Mouse (Mus musculus): ENCODE results near the gene Palld.
A peak's percentile ranks its signal among the peaks of the same experiment; 100 is the strongest.

Gene Palld

DNA sequence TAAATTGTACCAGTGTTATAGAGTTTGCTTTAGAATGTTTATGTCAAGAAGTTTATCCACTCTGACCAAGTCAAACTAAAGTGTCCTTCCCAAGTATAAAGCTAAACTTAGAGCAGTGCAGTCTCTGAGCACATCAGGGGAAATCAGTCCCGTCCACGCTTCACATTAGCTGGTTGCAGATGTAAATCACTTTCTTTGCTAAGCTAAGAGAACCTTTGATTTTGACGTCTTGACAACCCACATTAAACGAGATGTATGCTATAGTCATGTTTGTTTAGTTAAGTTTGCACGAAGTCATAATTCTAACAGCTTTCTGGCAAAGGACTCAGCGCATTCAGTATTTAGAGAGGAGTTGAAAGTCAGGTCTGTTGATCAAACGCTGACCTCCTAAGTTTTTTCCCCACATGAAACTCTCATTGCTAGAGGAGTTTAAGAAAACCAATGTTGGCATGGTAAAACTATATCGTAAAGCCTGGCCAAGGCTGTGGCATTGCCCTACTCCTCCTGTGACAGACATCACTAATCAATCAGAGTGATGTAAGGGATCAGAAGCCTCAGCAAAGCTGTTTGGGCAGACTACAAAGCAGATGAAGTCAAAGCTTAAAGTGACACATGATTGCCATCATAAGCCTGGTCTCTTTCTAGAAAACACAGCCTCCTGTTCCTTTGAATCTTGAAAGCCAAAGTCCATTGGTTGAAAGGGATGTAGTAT is 177.0 kb downstream of the Palld start:
- no peak for DNase-seq (ENCODE audit: low read depth)

DNA sequence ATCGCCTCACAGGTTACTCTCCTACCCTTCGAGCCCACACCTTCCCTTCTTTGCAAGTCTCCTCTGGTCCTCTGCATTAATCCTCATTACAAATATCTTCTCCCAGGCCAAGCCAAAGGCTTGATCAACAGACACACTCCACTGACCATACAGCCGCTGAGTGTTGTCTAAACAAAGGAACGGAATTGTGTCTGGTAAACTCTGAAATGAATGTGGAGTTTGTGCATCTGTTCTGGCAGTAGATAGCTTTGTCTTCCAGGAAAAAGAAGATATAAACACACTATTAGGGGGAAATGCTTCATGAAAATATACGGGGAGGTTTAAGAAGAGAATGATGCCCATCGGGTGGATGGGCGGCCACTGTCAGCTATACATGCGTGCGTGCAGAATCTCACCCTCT is 180.3 kb downstream of the Palld start:
- DNase-seq (ENCODE audit: low read depth), result no peak

DNA sequence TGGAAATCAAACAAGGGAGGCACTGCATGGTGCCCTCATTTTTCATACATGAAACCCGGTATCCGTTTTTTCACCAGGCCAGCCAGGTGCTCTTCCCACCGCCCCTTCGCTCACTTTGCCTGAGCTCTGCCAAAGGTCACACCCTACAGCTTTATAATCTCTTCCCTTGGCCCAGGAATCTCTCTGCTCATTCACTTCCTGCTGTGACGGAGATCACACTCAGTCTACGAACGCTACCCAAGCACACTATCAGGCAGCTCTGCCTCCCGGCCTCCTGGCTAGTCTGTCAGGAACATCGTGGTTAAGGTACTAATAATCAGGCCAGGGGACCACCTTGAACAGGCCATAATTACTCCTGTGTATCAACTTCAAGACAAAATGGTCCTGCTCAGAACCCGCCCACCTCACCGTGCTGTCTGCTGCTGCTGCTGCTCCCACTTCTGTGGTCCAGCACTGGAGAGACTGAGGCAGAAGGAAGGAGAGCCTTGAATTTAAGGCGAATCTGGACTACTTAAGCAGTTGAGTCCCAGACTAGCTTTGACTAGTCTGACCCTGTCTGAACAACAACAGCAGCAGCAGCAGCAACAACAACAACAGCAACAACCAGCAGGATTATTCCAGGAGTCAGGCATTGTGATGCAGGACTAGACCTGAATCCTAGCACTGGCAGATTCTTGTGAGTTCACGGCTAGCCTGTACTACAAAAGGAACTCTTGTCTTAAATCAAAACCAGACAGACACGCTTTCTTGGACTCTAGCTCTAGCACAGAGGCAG is 187.0 kb downstream of the Palld start:
- no peak for DNase-seq (ENCODE audit: low read depth)

DNA sequence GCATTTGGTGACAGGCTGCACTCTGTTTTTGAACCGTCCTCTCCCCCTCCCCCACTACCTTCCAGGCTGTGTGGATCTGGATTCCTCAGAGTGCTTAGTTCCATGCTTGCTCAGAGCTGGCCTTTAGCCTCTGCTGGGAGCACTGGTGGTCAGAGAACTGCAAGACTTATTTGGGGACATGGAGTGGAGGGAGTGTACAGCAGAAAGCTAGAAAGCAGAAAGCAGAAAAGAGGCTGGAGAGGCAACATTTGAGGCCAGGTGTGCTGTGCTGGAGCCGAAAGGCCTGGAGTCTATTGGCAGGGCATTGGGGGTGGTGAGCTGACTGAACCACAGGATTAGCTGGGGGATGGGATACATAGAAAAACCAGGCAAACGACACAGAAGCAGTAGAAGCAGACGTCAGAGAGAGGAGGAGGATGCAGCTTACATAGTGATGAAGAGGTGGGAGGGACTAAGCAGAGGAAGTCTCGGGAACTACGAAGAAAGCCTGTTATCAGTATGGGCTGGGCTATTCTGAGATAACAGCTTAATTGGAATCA is 188.1 kb downstream of the Palld start:
- DNase-seq (ENCODE audit: low read depth), result no peak

DNA sequence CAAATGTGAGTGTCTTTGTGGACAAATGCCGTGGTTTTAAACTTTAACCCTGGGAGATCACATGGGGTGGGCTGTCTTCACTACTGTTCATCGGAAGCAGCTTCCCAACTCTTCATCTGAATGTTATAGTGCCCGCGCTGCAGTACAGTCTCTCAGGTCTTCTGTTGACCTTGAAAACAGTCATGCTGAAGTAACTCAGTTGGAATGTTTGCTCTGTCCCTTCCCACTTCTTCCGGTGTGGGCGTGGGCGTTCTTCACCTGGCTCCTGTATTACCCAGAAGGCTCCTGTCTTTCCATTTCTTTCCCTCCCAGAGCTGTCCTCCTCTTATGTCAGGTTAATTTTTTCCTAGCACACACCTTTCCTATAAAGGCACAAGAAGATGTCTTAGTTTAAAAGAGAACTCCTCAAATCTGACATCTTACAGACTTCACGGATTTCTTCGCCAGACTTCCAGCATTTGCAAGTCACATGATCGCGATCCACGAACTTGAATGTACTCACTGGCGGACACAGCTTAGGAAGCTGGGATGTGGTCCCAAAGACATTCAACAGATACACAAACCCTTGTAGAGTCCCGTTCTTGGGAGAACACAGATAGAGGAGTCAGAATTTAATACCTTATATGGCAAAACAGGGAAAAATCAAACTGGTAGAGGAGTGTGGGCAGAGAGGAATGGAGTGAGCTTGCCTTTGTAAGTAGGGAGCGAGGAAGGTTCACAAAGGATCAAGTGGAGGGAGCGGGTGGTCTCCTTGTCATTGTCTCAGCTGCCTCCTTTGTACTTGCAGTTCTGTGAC is 189.1 kb downstream of the Palld start:
- no peak for DNase-seq (ENCODE audit: low read depth)

DNA sequence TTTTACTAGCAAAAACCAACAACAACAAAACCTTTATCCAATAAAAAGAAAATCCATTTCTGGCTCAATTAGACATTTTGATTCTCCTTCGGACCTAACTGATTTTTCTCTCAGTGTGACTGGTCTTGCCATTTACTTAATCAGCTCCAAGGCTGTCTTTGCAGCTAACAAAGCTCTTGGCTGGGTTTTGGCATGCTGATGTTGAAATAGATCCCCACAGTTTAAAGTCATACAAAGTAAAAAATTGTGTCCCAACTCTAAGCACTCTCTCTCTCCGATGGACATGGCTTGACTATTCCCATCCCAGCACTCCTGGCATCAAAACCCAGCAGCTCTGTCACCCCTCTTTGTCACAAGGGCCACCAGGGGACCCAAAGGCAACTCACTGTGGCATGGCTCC is 190.1 kb downstream of the Palld start:
- DNase-seq (ENCODE audit: low read depth), result peak; percentile 10

DNA sequence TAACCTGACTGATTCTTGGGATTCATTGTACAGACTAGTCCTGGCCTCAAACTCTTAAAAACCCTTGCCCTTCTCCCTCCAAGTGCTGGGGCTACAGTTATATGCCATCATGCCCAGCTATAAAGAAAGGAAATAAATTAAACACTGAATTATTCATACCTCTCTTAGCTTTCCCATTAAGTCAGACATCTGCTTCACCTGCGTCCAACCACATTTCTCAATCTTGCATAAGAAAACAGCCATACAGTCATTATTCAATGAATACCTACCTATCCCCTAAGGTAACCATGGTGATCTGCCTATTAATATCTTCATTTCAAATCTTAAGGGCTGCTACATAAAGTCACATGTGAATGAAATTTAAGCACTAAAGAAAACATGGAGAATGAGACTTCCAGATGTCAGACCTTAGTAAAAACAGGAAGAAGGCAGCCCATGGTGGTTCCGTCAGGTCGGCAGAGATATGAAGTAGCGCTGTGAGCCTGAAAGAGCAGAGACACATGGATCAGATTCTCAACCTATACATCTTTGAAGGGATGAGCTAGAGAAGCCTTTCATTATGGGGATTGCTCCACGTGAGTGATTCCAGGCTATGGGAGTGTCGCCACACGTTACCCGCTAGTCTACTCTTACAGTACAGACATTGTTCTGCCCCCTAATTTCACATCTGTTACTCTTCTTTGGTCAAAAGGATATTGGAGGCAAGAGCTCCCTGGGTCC is 193.7 kb downstream of the Palld start:
- no peak for DNase-seq (ENCODE audit: low read depth)

DNA sequence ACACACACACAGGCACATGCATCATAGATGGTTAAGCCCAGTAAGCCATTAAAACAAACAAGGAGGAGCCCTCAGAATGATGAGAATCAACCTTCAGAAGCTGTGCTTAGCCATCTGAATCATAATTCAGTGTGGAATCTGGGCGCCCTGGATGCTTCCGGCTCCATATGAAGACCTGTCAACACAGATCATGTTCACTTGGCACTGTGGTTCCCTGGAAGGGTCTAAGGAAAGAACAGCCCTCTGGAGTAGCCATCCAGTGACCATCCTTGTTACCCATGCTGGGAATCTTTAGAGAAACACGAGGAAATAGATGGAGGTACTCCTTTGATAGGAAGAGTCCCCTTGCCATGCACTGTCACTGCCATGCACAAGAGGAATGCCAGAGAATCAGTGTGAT is 197.0 kb downstream of the Palld start:
- no peak for DNase-seq (ENCODE audit: low read depth)

DNA sequence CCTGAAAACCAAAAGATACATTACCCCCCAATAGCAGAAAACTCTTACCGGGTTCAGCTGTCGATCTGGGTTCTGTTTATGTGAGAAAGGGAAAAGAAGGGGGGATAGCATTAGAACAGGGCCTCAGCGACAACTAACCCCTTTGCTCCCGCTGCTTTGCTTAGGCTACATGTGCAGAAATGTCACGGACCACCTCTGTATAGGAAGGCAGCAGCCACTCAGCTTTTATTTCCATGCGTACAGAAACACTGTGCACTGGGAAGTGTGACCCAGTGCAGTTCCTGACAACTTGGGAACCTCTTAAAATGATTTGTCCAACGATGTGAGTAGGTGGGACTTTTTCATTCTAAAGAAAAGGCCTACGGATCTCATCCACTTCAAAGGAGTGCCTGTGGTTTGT is 200.4 kb downstream of the Palld start:
- no peak for DNase-seq (ENCODE audit: low read depth)

DNA sequence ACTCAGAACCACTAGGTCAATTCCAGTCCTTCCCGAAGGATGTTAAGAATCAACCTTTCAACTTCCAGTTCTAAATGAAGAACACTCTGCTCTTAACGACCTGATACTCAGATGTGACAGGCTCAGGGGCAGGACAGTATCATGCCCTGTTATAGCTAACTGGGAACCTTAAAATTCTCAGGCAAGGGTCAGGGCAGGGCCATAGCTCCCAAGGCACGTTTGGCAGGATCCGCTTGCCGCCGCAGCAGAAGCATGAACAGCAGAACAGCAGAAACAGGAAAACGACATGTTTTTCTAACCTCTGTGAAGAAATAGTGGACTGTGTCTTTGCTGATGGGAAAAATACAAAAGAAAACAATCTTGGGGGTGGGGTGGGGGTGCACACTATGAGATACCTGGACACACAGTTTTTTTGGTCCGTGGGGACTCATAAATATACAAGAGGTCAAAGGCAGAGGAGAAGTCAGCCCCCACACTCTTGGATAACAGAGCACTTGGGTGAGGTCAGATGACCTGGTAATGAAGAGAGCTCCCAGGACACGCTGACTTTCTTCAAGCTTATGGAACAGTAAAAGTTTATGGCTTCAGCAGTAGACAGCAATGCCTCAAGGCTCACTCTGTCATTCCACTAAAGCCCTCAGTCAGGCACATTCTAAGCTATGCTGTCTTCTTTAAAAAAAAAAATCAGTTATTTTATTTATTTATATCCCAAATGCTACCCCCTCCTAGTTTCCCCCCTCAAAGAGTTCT is 201.4 kb downstream of the Palld start:
- DNase-seq (ENCODE audit: low read depth), result no peak

DNA sequence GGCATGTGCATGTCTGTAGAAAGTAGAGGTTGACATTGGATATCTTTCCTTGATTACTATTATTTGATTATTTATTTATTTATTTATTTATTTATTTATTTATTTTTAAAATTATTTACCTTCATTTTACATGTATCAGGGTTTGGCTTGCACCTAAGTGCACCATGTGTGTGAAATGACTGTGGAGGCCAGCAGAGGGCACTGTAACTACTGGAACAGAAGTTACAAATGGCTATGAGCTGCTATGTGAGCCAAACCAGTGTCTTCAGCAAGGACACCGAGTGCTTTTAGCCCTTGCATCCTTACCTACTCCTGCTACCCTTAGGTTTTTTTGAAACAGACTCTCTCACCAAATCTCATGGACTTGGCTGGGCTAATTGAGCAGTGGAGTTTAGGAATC is 202.2 kb downstream of the Palld start:
- no peak for DNase-seq (ENCODE audit: low read depth)

DNA sequence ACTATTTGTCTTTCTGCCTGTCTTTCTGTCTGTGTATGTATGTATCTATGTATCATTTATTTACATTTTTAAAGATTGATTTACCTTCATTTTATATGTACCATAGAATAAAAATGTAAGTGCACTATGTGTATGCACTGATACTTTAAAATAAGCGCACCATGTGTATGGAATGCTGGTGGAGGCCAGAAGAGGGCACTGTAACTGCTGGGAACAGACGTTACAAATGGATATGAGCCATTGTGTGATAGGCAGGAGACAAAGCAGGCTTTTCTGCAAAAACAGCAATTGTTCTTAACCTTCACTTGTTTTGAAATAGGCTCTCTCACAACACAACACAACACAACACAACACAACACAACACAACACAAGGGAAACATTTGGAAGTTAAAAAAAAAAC is 203.5 kb downstream of the Palld start:
- no peak for DNase-seq (ENCODE audit: low read depth)

DNA sequence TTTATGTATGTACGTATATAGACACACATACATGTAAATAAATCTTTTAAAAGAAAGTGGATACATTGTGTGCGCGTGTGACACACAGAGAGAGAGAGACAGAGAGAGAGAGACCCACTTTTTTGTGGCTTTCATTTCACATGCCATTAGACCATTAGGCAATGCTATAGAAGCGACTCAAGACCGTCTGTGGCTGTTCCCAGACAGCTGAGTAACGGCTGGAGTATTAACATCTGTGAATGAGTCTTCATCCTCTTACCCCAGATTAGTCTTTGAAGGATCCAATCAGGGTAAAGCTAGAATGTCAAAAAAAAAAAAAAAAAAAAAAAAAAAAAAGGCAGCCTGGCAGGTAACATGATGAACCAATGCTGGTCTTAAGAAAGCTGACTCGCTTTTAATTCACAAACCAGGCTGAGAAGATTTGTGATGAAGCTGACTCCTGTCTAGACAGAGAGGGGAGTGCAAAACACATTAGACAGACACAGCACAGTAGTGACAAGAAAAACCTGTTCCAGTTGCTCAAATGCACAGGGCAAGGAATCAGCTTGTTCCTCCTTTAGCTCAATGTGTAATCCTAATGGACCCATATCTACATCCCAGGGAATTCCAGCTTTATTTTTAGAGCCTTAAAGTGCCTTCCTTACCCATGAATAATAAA is 204.6 kb downstream of the Palld start:
- peak; percentile 44 for DNase-seq (ENCODE audit: low read depth)

DNA sequence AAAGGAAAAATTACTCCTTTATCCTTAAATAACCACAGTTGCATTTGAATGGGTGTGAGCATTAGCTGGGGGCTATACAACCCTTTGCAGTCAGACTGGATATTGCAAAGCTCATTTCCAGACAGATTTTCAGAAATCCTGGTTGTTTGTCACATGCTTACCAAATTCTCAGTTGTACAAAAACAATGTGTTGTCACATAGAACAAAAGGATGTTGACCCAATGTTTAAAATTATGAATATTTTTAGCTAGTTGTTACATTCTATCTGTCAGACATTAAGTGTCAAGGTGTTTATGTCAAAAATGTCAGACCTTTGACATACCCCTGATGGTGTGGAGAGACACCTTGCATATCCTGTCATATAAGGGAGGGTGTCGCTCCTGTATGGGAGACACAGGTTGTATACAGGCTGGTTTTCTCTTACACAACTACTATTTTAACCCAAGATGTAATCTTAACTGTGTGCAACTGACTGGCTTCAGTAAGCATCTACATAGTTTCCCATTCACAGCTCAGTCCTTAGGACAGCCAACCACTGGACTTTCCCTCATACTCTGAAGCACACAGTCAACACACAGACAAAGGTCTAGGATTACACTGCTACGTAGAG is 205.5 kb downstream of the Palld start:
- no peak for DNase-seq (ENCODE audit: low read depth)

DNA sequence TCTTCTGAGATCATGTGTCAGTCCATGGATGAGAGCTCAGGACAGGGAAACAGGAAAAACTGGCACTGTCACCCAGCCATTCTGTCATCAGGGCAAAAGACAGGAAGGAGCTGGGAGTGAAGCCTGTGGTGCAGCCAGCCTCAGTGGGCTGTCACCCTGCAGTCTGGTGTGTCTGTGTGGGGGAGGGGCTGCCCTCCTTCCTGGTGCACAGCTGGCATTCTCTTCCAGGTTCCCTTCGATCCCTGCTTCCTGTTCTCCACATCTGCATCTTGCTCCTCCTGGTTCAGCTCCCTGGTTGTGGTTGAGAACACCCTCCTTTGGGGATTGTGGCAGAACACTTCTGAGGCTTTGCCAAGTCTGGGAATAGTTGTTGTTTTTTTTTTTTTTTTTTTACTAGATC is 207.1 kb downstream of the Palld start:
- DNase-seq (ENCODE audit: low read depth), result peak; percentile 37

DNA sequence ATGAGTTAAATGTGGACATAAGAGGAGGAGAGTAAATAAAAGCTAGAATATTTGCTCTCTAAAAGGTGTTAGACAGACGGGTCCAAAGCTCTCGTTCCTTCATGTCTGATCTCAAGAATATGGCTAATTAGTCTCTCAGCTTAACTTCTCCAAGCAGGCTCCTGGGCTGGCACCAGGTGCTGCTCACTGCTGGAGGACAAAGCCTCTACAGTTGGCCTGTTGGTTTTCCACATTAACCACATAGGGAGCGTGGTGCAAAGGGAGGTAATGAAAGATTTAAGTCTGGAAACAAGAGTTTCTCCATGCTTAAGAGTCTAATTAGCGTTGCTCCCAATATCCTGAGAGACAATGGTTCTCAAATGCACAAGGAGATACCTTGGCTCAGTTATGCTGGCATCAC is 209.6 kb downstream of the Palld start:
- no peak for DNase-seq (ENCODE audit: low read depth)

DNA sequence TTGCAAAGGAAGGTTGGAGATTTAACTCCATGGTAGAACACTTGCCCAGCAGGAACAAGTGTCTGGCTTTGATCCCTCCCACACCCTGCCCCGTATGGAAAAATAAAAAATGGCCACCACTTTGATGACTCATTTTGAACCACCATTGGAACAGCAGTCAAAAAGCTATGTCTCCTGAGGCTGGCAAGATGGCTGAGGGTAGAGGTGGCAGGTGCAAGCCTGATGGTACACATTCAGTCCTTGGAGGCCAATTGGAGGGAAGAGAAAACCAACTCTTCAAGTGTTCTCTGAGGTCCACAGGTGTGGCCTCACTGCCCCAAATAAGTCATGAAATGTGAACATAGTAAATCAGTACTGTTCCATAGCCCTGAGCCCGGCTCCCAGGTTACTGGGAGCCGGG is 210.4 kb downstream of the Palld start:
- DNase-seq (ENCODE audit: low read depth), result no peak

DNA sequence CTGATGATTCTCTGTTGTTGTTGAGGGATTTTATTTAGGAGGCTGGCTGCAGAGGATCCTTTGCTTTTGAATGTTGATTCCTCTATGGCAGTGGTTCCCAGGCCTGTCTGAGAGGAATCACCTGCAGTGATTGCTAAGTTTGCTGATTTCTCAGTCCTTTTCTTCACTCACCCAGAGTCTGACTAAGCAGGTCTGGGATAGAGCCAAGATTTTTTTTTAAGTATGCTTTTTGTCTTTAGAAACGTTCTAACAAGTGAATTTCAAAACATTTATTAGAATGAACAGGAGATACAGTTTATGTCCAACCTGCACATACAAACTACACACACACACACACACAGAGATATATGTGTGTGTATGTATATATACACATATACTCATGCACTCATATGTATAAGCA is 211.1 kb downstream of the Palld start:
- DNase-seq (ENCODE audit: low read depth), result no peak

DNA sequence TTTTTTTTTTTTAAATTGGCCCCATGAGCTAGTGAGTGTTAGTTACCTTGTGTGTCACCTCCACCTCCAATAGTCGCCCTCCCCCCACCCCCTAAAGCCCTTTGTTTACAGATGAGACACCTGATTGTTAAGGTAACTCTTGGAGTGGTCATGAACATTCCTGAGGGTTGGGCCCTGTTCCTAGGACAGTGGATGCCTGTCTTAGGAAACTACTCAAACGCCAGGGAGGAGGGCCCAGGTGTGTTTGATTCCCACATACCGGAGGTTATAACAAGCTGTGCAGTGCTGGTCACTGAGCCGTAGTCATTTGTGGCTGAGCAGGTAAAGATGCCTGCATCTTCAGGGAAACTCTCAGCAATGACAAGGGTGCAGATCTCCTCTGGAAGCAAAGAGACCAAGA is 215.4 kb downstream of the Palld start:
- DNase-seq (ENCODE audit: low read depth), result no peak

DNA sequence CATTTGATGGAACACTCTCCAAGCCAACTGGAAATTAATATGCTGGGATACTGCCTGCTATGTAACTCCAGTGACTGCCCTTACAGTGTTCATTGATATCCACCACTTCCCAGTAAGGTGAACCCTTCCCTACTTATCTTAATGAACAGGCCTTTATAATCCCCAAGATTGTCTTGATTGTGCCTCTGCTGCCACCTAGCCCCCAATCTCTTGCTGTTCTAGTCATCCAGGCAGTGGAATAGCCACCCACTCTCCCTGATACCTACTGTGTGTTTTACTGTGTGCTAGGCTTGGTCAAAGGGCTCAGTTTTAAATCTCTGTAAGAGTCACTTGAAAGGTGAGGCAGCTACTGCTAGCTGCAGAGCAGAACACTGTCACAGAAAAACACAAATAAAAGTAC is 216.2 kb downstream of the Palld start:
- DNase-seq (ENCODE audit: low read depth), result no peak
